In genomic region chr3:95994975-95995801, GRCm38 (mm10) we compare ENCODE assay signal across 8 mouse cellular contexts. TPM values are rescaled to one million over a fixed set of nuclear protein-coding genes. Genes with fewer than 3 reads are reported as not detected.
DNase-seq lines count a peak whose midpoint lies in the region; ATAC-seq and TF ChIP-seq lines count a peak whose summit lies in the region.

No protein-coding gene starts in this region.

- no peak for TF ChIP-seq CTCF in kidney, adult 2 months (conservative IDR thresholded peaks at IDR 0.05; ENCODE audit: insufficient read depth, insufficient read length, low read depth, low read length)
- TF ChIP-seq CTCF in E14TG2a.4 (conservative IDR thresholded peaks at IDR 0.05; ENCODE audit: low read length), result no peak

- no peaks in the 10 kb centered on the region for H3K27me3 ChIP-seq in kidney, adult 2 months (replicated peaks; ENCODE audit: control insufficient read depth, insufficient read depth, low read length)
- H3K27me3 ChIP-seq in E14TG2a.4 (ENCODE audit: insufficient read depth, low read length), result peaks cover 84% of the 10 kb centered on the region
- peaks cover 56% of the 10 kb centered on the region for H3K27me3 ChIP-seq in liver, embryonic 12.5 days (replicated peaks)

- DNase-seq in kidney, adult 2 months, result peak; percentile 32
- no peak for DNase-seq in kidney, adult 11 months
- peak; percentile 42 to 55 for DNase-seq in cerebellum, postnatal 4 days (ENCODE audit: low spot score in 2 of 2)
- DNase-seq in heart, postnatal 36 days, result peak; percentile 63 to 79
- DNase-seq in retina, embryonic 14.5 days (ENCODE audit: low spot score), result peak; percentile 64
- no peak for DNase-seq in adipocyte (ENCODE audit: low spot score)

- H3K9me3 ChIP-seq in E14TG2a.4 (ENCODE audit: low read length), result no peaks in the 10 kb centered on the region
- H3K9me3 ChIP-seq in liver, embryonic 12.5 days (replicated peaks), result no peaks in the 10 kb centered on the region

- WGBS in kidney, adult 2 months, result 12% methylated on average over 50 of the region's 51 CpGs
- WGBS in liver, embryonic 12.5 days (ENCODE audit: insufficient replicate concordance), result 2% methylated on average over 50 of the region's 51 CpGs

- intact Hi-C loops in heart, postnatal 36 days (cut with DNase I), result no loop called here

- H3K4me2 ChIP-seq in liver, embryonic 12.5 days, result peak overlapping the region; percentile 96

- H3K4me1 ChIP-seq in kidney, adult 2 months (ENCODE audit: control insufficient read depth, insufficient read depth, low read length), result 0 out of 2 replicates have a peak, but pooled peaks cover 2% of the 10 kb centered on the region
- peaks cover 59% of the 10 kb centered on the region for H3K4me1 ChIP-seq in E14TG2a.4 (replicated peaks; ENCODE audit: low read depth, low read length)
- peaks cover 69% of the 10 kb centered on the region for H3K4me1 ChIP-seq in liver, embryonic 12.5 days

- H3K9ac ChIP-seq in liver, embryonic 12.5 days, result peak overlapping the region; percentile 77

- no peaks in the 10 kb centered on the region for H3K36me3 ChIP-seq in kidney, adult 2 months (ENCODE audit: control insufficient read depth, insufficient read depth, low read length)
- no peaks in the 10 kb centered on the region for H3K36me3 ChIP-seq in E14TG2a.4 (ENCODE audit: insufficient read depth, low read length)
- peaks cover 11% of the 10 kb centered on the region for H3K36me3 ChIP-seq in liver, embryonic 12.5 days

- no peak for TF ChIP-seq POLR2A in kidney, adult 2 months (IDR thresholded peaks at IDR 0.05; ENCODE audit: low read depth, low read length)

- ATAC-seq in liver, embryonic 12.5 days, result no peak

- peak overlapping the region; percentile 48 for H3K4me3 ChIP-seq in kidney, adult 2 months (ENCODE audit: insufficient read depth, low read depth, low read length)
- H3K4me3 ChIP-seq in E14TG2a.4 (replicated peaks; ENCODE audit: low read length), result peak overlapping the region; percentile 84
- H3K4me3 ChIP-seq in liver, embryonic 12.5 days, result peak overlapping the region; percentile 75

- peak overlapping the region; percentile 90 for H3K27ac ChIP-seq in kidney, adult 2 months (ENCODE audit: insufficient read depth, low read depth, low read length)
- peak overlapping the region; percentile 84 for H3K27ac ChIP-seq in liver, embryonic 12.5 days

RNA-seq across cellular contexts. Expression of gene Plekho1, which starts 0.6 kb away (rescaled TPM):
- polyA plus RNA-seq in kidney, adult 2 months (2012; rRNA removed), result 32.4 and 33.2 TPM in 2 replicates
- 10 to 100 TPM; 73.4 to 81.1 TPM for total RNA-seq in heart, postnatal 36 days (2021)
- 9.4 and 10.4 TPM in 2 replicates for polyA plus RNA-seq in liver, embryonic 12.5 days (2016; fragmentation: Nextera tagmentation; extraction: Ambion mirVana)

Comparison
In these comparisons a context has a peak if more than half of its experiments do, and no peak if none do; other contexts are left out.
1. DNase-seq: peak in kidney, adult 2 months (single experiment), cerebellum, postnatal 4 days (2 of 2), heart, postnatal 36 days (2 of 2) and retina, embryonic 14.5 days (single experiment); none in kidney, adult 11 months (single experiment) and adipocyte (single experiment).
2. Peak in every context shown above with its lines, with median percentiles within 50 percentile points of each other: H3K4me3 ChIP-seq.